Mouse (Mus musculus) embryonic facial prominence, embryonic 13.5 days (tissue): ENCODE data around the gene Adcy5. TPM values are rescaled to one million over a fixed set of nuclear protein-coding genes. Genes with fewer than 3 reads are reported as not detected.

ENCODE experiments used
- ATAC-seq: fragments of 200-750 bp; cut with Nextera tagmentation; 2 replicates; pipeline ENCODE4 v1.8.0; 2017; ENCODE audit warnings: low read depth; ENCODE audit not compliant: insufficient number of reproducible peaks, insufficient read depth, low FRiP score, low TSS enrichment
- H3K27ac ChIP-seq: fragments of 300-500 bp; sonication (generic); 2 replicates; pipeline ENCODE4 v1.5.1; 2015; ENCODE audit warnings: moderate library complexity, mild to moderate bottlenecking, inconsistent platforms
- H3K27me3 ChIP-seq: fragments of 300-500 bp; sonication (generic); 2 replicates; pipeline ENCODE4 v1.6.1; 2015; ENCODE audit warnings: mild to moderate bottlenecking, inconsistent platforms
- H3K36me3 ChIP-seq: fragments of 300-500 bp; sonication (generic); 2 replicates; pipeline ENCODE4 v1.6.1; 2015; ENCODE audit warnings: mild to moderate bottlenecking, inconsistent platforms
- H3K4me1 ChIP-seq: fragments of 300-500 bp; sonication (generic); 2 replicates; pipeline ENCODE4 v1.6.1; 2015; ENCODE audit warnings: inconsistent platforms
- H3K4me2 ChIP-seq: fragments of 300-500 bp; sonication (generic); 2 replicates; pipeline ENCODE4 v1.6.1; 2015; ENCODE audit warnings: moderate library complexity, mild to moderate bottlenecking, inconsistent platforms
- H3K4me3 ChIP-seq: fragments of 300-500 bp; sonication (generic); 2 replicates; pipeline ENCODE4 v1.5.1; 2015; ENCODE audit warnings: mild to moderate bottlenecking, inconsistent platforms
- H3K9ac ChIP-seq: fragments of 300-500 bp; sonication (generic); 2 replicates; pipeline ENCODE4 v1.6.1; 2015; ENCODE audit warnings: mild to moderate bottlenecking, inconsistent platforms
- H3K9me3 ChIP-seq: fragments of 300-500 bp; sonication (generic); 2 replicates; pipeline ENCODE4 v1.6.1; 2016; ENCODE audit warnings: inconsistent platforms
- WGBS: fragments of 180-500 bp; shearing (Covaris S2); methylation state at CpG from one replicate; pipeline ENCODE4 v1.1.7; 2015; ENCODE audit warnings: mixed read lengths; 5-methylcytosine and 5-hydroxymethylcytosine counted together
- polyA plus RNA-seq: library from polyadenylated mRNA; unstranded; fragments of >200 nt; fragmentation: Nextera tagmentation; extraction: Ambion mirVana; gene quantifications from 2 replicates; pipeline ENCODE4 v1.2.1, GENCODE M21; 2015

Adcy5 gene
- polyA plus RNA-seq, 1 experiment from 2014 or later, result 3.0 TPM

- H3K4me1 ChIP-seq, result no peaks in the 10 kb centered on the region
- no peak overlapping the region for H3K9ac ChIP-seq
- H3K27me3 ChIP-seq, result no peaks in the 10 kb centered on the region
- no peak overlapping the region for H3K4me2 ChIP-seq
- H3K36me3 ChIP-seq, result peaks cover 20% of the 10 kb centered on the region
- H3K4me3 ChIP-seq, result no peak overlapping the region
- H3K9me3 ChIP-seq, result no peaks in the 10 kb centered on the region
- no peak overlapping the region for H3K27ac ChIP-seq
- WGBS, result 86% methylated on average over 2 of the region's 2 CpGs
- no peak for ATAC-seq
Observed at GRCm38 (mm10) chr16:35306631-35307030, 152.0 kb downstream of the Adcy5 start.

- no peak for ATAC-seq
- Histone ChIP-seq H3K9ac (no peak overlapping the region), H3K36me3 (peaks cover 20% of the 10 kb centered on the region), H3K4me1 (no peaks in the 10 kb centered on the region), H3K4me3 (no peak overlapping the region), H3K27ac (no peak overlapping the region), H3K4me2 (no peak overlapping the region), H3K9me3 (no peaks in the 10 kb centered on the region), H3K27me3 (no peaks in the 10 kb centered on the region)
- 93% methylated on average over 2 of the region's 2 CpGs for WGBS
Observed at GRCm38 (mm10) chr16:35307331-35307730, 152.7 kb downstream of the Adcy5 start.

- no peak overlapping the region for H3K4me2 ChIP-seq
- H3K4me1 ChIP-seq, result no peaks in the 10 kb centered on the region
- no peak overlapping the region for H3K27ac ChIP-seq
- H3K9ac ChIP-seq, result no peak overlapping the region
- no peaks in the 10 kb centered on the region for H3K9me3 ChIP-seq
- WGBS, result 73% methylated on average over 6 of the region's 6 CpGs
- peaks cover 18% of the 10 kb centered on the region for H3K36me3 ChIP-seq
- no peak overlapping the region for H3K4me3 ChIP-seq
- H3K27me3 ChIP-seq, result no peaks in the 10 kb centered on the region
- no peak for ATAC-seq
Observed at GRCm38 (mm10) chr16:35308016-35308415, 153.3 kb downstream of the Adcy5 start.

GRCm38 (mm10) chr16:35308486-35309143 is 153.9 kb downstream of the Adcy5 start:
- ATAC-seq, result no peak
- Histone ChIP-seq H3K4me3 (no peak overlapping the region), H3K4me2 (no peak overlapping the region), H3K27me3 (no peaks in the 10 kb centered on the region), H3K9ac (no peak overlapping the region), H3K27ac (no peak overlapping the region), H3K4me1 (no peaks in the 10 kb centered on the region), H3K36me3 (peaks cover 16% of the 10 kb centered on the region), H3K9me3 (no peaks in the 10 kb centered on the region)
- WGBS, result 85% methylated on average over 6 of the region's 6 CpGs

- Histone ChIP-seq H3K4me2 (no peak overlapping the region), H3K27me3 (no peaks in the 10 kb centered on the region), H3K27ac (no peak overlapping the region), H3K36me3 (peaks cover 13% of the 10 kb centered on the region), H3K9me3 (no peaks in the 10 kb centered on the region), H3K4me1 (no peaks in the 10 kb centered on the region), H3K4me3 (no peak overlapping the region), H3K9ac (no peak overlapping the region)
- no peak for ATAC-seq
- 84% methylated on average over 4 of the region's 4 CpGs for WGBS
Observed at GRCm38 (mm10) chr16:35309634-35310033, 155.0 kb downstream of the Adcy5 start.

- 58% methylated on average over 2 of the region's 2 CpGs for WGBS
- Histone ChIP-seq H3K9me3 (no peaks in the 10 kb centered on the region), H3K9ac (no peak overlapping the region), H3K4me1 (no peaks in the 10 kb centered on the region), H3K36me3 (peaks cover 11% of the 10 kb centered on the region), H3K27me3 (no peaks in the 10 kb centered on the region), H3K4me2 (no peak overlapping the region), H3K27ac (no peak overlapping the region), H3K4me3 (no peak overlapping the region)
- no peak for ATAC-seq
Observed at GRCm38 (mm10) chr16:35310551-35311110, 156.0 kb downstream of the Adcy5 start.

GRCm38 (mm10) chr16:35311586-35311985 is 156.9 kb downstream of the Adcy5 start:
- ATAC-seq, result no peak
- H3K36me3 ChIP-seq, result peaks cover 11% of the 10 kb centered on the region
- H3K27me3 ChIP-seq, result no peaks in the 10 kb centered on the region
- H3K4me1 ChIP-seq, result no peaks in the 10 kb centered on the region
- H3K9ac ChIP-seq, result no peak overlapping the region
- H3K27ac ChIP-seq, result no peak overlapping the region
- no peak overlapping the region for H3K4me2 ChIP-seq
- no peak overlapping the region for H3K4me3 ChIP-seq
- no peaks in the 10 kb centered on the region for H3K9me3 ChIP-seq
- 55% methylated on average over 8 of the region's 8 CpGs for WGBS

GRCm38 (mm10) chr16:35315496-35315895 is 160.8 kb downstream of the Adcy5 start:
- Histone ChIP-seq H3K9ac (no peak overlapping the region), H3K4me2 (no peak overlapping the region), H3K27ac (no peak overlapping the region), H3K27me3 (no peaks in the 10 kb centered on the region), H3K4me3 (no peak overlapping the region), H3K36me3 (peaks cover 11% of the 10 kb centered on the region), H3K4me1 (peaks cover 5% of the 10 kb centered on the region; the same call in 1 of the 2 replicates), H3K9me3 (no peaks in the 10 kb centered on the region)
- ATAC-seq, result no peak
- 83% methylated on average over 3 of the region's 3 CpGs for WGBS

- Histone ChIP-seq H3K36me3 (peaks cover 11% of the 10 kb centered on the region), H3K9me3 (no peaks in the 10 kb centered on the region), H3K9ac (no peak overlapping the region), H3K4me1 (peaks cover 5% of the 10 kb centered on the region; the same call in 1 of the 2 replicates), H3K27ac (no peak overlapping the region), H3K4me2 (no peak overlapping the region), H3K27me3 (no peaks in the 10 kb centered on the region), H3K4me3 (no peak overlapping the region)
- ATAC-seq, result no peak
Observed at GRCm38 (mm10) chr16:35316856-35317264, 162.2 kb downstream of the Adcy5 start.

GRCm38 (mm10) chr16:35317460-35317859 is 162.8 kb downstream of the Adcy5 start:
- Histone ChIP-seq H3K9ac (no peak overlapping the region), H3K27ac (no peak overlapping the region), H3K27me3 (no peaks in the 10 kb centered on the region), H3K9me3 (no peaks in the 10 kb centered on the region), H3K4me3 (no peak overlapping the region), H3K4me1 (peaks cover 5% of the 10 kb centered on the region; the same call in 1 of the 2 replicates), H3K36me3 (peaks cover 11% of the 10 kb centered on the region), H3K4me2 (no peak overlapping the region)
- ATAC-seq, result no peak
- WGBS, result 67% methylated on average over 5 of the region's 5 CpGs

- Histone ChIP-seq H3K4me3 (no peak overlapping the region), H3K4me1 (peaks cover 5% of the 10 kb centered on the region; the same call in 1 of the 2 replicates), H3K4me2 (no peak overlapping the region), H3K9me3 (no peaks in the 10 kb centered on the region), H3K36me3 (peaks cover 8% of the 10 kb centered on the region), H3K27me3 (no peaks in the 10 kb centered on the region), H3K9ac (no peak overlapping the region), H3K27ac (no peak overlapping the region)
- 75% methylated on average over 6 of the region's 6 CpGs for WGBS
- ATAC-seq, result no peak
Observed at GRCm38 (mm10) chr16:35318397-35318796, 163.7 kb downstream of the Adcy5 start.

GRCm38 (mm10) chr16:35319335-35319734 is 164.7 kb downstream of the Adcy5 start:
- H3K9me3 ChIP-seq, result no peaks in the 10 kb centered on the region

More at GRCm38 (mm10) chr16:35319335-35319734, 164.7 kb downstream of the Adcy5 start:
- ATAC-seq, result no peak
- 47% methylated on average over 4 of the region's 4 CpGs for WGBS
- Histone ChIP-seq H3K9ac (no peak overlapping the region), H3K4me1 (peaks cover 5% of the 10 kb centered on the region; the same call in 1 of the 2 replicates), H3K4me3 (no peak overlapping the region), H3K27ac (no peak overlapping the region), H3K4me2 (no peak overlapping the region), H3K27me3 (no peaks in the 10 kb centered on the region), H3K36me3 (no peaks in the 10 kb centered on the region)
